Mouse (Mus musculus): ENCODE measurements around the gene Triap1.
"Not testable (repeated sequence)": the region's sequence is repeated elsewhere in the genome, so short reads cannot be mapped to it uniquely, and the experiment has no call there.

Triap1 gene

DNA sequence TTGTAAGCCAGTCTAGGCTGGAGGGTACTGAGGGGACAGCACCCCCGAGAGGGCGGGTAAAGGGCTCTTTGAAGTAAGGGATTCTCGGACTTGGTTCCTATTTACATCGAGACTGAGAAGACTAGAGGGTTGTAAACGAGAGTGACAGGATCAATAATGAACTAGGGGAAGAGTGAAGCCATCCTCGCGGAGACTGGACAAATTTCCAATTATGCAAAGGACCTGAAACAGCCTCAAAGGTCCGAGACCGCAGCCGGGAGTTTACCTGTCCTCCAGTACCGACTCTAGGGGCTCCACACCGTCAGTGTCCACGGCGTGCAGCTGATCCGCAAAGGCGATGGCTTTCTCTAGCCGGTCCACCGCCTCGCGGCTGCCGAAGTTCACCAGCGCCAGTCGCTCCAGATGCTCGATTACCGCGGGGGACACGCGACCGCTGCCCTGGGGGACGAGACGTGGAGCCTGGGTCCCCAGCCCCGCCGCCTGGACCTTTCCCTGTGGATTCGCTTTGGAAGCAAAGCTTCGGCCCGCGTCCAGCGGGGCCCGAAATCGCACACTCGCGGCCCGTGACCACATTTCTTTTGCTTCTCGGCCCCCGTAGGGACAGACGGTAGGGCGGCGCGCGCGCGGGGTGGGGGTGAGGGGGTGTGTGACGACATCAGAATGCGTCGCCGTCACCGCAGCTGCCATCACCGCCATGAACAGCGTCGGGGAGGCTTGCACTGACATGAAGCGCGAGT lies at the start of gene Triap1, which contains the start of gene Gatc:
TSS of gene Triap1 (plus strand) at position 649 of the 737 bp plus-strand sequence.
TSS of gene Gatc (minus strand) at position 602 of the 737 bp plus-strand sequence.
- DNase-seq (ENCODE audit: extremely low read depth, low read depth, low spot score), result no peak

GRCm38 (mm10) chr5:115294173-115294572 lies 46.9 kb upstream of the Triap1 start:
- no peak for DNase-seq (ENCODE audit: extremely low read depth, low read depth, low spot score)

GRCm38 (mm10) chr5:115296347-115296746 lies 44.7 kb upstream of the Triap1 start:
- DNase-seq (ENCODE audit: extremely low read depth, low read depth, low spot score), result no peak

GRCm38 (mm10) chr5:115300035-115300744 lies 40.8 kb upstream of the Triap1 start:
- DNase-seq (ENCODE audit: extremely low read depth, low read depth, low spot score), result no peak

- no peak for DNase-seq (ENCODE audit: extremely low read depth, low read depth, low spot score)
Observed at GRCm38 (mm10) chr5:115300792-115301614, 40.0 kb upstream of the Triap1 start, which contains the start of gene Dynll1. Dynll1 (minus strand) TSS chr5:115300999.

DNA sequence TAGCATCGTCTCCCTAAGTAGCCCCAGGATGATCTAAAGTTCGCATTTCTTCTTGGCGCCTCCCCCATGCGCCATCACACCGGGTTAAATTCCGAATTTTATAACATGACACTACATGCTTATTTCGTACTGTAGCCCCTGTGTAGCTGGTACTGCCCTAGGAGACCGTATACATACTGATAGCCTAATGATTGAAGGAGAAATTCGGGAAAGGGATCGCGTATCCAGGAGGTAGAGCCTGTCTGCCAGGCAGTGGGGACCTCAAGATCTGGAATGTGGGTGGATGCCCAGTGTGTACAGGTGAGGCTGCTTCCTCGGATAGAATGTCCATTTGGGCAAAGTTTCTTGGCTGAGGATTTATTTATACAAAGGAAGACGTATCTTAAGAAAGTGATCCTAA lies 39.4 kb upstream of the Triap1 start:
- no peak for DNase-seq (ENCODE audit: extremely low read depth, low read depth, low spot score)

- not testable (repeated sequence) for DNase-seq (ENCODE audit: extremely low read depth, low read depth, low spot score)
Observed at GRCm38 (mm10) chr5:115302190-115302589, 38.8 kb upstream of the Triap1 start.

DNA sequence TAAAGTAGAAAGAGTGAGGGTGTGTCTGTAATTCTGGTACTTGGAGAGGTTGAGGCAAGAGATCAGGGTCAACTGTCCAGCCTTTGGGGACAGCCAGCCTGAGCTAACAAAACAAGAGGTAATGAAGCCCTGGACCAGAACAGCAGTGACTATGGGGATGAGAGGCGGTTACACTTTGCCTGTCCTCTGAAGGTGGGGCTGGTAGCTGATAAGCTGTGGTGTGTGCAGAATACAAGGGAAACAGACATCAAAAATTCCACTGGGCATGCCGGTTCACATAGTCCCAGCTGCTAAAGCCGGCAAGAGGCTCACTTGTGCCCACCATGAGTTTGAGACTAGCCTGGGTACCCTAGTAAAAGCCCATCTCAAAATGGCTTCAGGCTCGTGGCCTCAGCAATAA lies 28.7 kb upstream of the Triap1 start:
- no peak for DNase-seq (ENCODE audit: extremely low read depth, low read depth, low spot score)

DNA sequence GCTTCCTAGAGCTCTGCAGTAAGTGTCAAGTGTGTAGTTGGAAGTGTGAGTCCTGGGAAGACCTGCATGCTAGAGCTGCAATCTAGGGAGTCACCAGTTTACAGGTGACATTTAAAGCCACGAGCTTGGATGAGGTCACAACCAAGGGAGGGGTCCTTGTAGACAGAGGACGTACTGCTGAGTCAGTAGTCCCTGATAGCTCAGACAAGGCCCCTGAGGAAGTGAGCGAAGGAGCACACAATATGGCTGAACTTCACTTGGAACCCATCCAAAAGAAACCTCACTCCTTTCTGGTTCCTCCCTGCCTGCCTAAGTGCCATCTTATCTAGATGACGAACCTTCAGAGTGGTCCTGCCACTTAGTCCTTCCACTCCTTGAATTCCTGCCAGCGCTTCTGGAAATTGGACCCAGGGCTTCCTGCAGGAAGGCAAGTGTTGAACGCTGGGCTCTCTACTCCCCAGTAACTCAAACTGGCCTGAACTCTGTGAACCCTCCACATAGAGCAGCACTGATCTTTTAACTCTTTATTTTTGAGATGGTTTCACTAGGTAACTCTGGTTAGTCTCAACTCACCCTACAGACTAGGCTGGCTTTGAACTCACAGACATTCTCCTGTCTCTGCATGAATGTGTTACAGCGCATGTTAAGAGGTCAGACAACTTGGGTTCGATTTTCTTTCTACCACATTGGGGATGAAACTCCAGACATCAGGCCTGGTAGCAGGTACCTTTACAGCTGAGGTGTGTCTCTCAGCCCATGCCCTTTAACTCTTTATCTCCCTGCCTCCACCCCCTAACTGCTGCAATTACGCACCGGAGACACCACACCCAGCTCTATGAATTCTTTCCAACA lies 28.0 kb upstream of the Triap1 start:
- no peak for DNase-seq (ENCODE audit: extremely low read depth, low read depth, low spot score)

GRCm38 (mm10) chr5:115313668-115313943 lies 27.4 kb upstream of the Triap1 start:
- no peak for DNase-seq (ENCODE audit: extremely low read depth, low read depth, low spot score)

DNA sequence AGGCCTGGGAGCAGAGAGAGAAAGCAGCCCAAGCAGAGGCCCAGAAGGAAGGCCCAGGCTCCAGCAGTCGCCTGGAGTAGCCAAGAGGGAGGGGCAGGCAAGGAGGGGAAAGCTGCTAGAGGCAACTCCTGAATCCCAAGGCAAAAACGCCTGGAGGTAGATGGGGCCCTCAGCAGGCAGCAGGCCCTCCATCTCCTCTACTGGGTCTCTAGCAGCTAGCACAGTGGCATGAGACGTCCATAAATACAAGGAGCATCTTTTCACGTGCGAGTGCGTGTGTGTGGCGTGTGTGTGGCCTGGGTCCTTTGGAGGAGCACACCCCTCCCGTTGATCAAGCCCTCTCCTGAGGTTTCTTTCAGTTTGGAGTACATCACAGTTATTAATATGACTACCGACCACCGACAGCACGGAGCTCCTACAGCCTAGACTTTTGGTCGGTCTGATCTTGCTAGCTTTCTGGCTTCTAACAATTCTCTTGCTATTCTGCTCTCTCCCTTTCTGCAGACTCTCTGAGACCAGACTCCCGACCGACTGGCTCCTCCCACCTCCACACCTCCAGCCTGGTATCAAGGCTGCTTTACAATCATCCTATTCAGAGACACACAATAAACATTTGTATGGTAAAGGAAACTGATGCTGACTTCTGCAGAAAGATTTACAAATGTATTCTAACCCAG lies 23.9 kb upstream of the Triap1 start:
- no peak for DNase-seq (ENCODE audit: extremely low read depth, low read depth, low spot score)

GRCm38 (mm10) chr5:115317645-115318328 lies 23.2 kb upstream of the Triap1 start:
- DNase-seq (ENCODE audit: extremely low read depth, low read depth, low spot score), result no peak

GRCm38 (mm10) chr5:115319004-115319940 lies 21.8 kb upstream of the Triap1 start:
- no peak for DNase-seq (ENCODE audit: extremely low read depth, low read depth, low spot score)

GRCm38 (mm10) chr5:115326256-115326831 lies 14.7 kb upstream of the Triap1 start:
- no peak for DNase-seq (ENCODE audit: extremely low read depth, low read depth, low spot score)

DNA sequence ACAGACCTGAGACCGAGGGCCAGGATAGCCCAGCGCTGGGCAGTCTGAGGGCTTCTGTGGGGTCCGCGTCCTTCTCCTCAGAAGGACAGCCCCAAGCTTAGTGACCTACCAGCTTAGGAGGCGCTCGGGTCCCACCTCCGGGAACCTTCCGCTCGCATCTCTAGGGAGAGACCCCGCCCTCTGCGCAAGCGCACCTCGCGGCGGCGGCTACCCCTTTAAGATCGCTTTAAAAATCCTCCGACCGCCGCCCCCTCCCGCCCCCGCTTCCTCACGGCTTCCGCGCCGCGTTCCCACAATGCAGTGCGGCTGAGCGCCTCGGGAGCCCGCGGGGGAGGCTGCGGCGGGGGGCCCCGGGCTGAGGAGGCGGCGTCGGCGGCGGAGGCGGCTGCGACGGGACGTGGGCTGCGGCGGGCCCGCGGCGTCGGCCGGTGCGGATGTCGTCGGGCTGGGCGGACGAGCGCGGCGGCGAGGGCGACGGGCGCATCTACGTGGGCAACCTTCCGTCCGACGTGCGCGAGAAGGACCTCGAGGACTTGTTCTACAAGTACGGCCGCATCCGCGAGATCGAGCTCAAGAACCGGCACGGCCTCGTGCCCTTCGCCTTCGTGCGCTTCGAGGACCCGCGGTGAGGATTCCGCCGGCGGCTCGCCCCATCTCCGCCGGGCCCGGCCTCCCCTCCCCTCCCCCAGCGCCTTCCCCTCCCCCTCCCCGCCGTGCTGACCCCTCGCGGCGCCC lies 14.0 kb upstream of the Triap1 start, which contains the start of gene Srsf9:
TSS of gene Srsf9 (plus strand) at position 303 of the 735 bp plus-strand sequence.
- no peak for DNase-seq (ENCODE audit: extremely low read depth, low read depth, low spot score)

- no peak for DNase-seq (ENCODE audit: extremely low read depth, low read depth, low spot score)
Observed at GRCm38 (mm10) chr5:115327610-115328548, 13.1 kb upstream of the Triap1 start.
